Mouse (Mus musculus) activated CD4-positive, CD25-positive, alpha-beta regulatory T cell, adult 4 months (primary cell): ENCODE data around the gene Sgo1. TPM values are rescaled to one million over a fixed set of nuclear protein-coding genes. Genes with fewer than 3 reads are reported as not detected.

Experiments used
- ATAC-seq: one replicate; pipeline ENCODE4 v1.8.0; 2017
- polyA plus RNA-seq, 2 experiments: library from polyadenylated mRNA; unstranded; fragments of 100-300 nt; shearing (Covaris generic); gene quantifications; one replicate each; pipeline ENCODE4 v1.2.1; 2017

Sgo1 gene
- polyA plus RNA-seq, 2 experiments from 2014 or later = 7.1 to 12.3 TPM

- ATAC-seq = no peak
Measured at GRCm38 (mm10) chr17:53643360-53643759, 45.8 kb downstream of the Sgo1 start.

- peak; percentile 74 for ATAC-seq
Measured at GRCm38 (mm10) chr17:53631344-53631743, 57.8 kb downstream of the Sgo1 start.

DNA sequence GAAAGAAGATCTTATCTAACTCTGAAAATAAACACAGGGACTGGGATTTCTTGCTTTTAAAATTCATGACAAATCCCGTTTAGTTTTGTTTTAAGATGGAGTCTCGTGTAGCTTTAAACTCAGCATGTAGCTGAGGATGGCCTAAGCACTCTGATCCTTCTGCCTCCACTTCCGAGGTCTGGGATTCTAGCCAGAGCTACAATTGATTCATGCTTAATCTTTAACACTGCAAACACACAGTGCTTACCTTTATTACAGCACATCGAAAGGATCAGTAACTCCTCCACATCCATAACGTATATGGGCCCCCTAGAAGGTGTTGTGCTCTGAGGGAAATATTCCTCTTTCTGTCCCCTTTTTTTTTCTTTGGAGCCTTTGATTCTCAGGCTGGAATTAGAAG lies 61.0 kb downstream of the Sgo1 start:
- no peak for ATAC-seq

DNA sequence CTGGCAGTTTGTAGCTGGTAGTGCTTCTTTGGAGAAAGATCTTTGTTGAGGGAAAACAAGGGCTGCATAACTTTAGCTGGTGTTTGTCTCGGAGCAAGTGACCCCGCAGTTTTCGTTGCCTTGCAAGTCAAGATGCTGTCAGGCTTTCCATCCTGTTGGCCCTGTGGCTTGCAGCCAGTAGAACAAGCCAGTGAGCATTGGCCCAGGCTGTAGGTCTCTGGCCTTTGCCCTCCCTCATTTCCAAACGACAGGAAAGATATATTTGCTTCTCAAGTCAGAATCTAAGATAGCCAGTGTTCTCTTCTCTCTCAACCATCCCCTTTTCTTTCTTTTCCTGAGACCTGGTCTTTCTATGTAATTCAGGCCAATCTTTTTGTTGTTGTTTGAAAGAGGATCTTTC lies 61.6 kb downstream of the Sgo1 start:
- ATAC-seq = no peak

DNA sequence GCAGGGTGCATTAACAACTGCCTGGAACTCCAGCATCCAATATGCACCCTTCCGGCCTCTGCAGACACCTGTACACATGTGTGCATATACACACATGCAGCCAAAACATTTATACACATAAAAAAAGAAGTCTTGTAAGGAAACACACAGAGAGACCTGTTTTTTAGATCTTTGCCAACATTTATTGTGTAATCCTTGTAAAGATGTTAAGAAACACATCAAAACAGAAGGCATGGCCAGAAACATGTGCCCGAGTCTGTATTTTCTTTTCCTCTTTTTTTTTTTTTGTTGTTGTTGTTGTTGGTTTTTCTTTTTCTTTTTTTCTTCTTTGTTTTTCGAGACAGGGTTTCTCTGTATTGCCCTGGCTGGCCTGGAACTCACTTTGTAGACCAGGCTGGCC lies 63.0 kb downstream of the Sgo1 start:
- no peak for ATAC-seq

Other genes with a start within 250 kb of the Sgo1 start
- under 1 TPM in 1 of 2 experiments, not detected in 1; 0.46 TPM for gene Efhb, start 226.0 kb downstream of the Sgo1 start, polyA plus RNA-seq
- 10 to 100 TPM; 15.6 to 15.9 TPM for gene Rab5a, start 210.1 kb downstream of the Sgo1 start, polyA plus RNA-seq
- gene Pp2d1, start 149.9 kb downstream of the Sgo1 start, polyA plus RNA-seq = 1 to 10 TPM in 1 of 2 experiments, under 1 TPM in 1; 0.47 to 1.2 TPM
- gene Kat2b, start 122.5 kb downstream of the Sgo1 start, polyA plus RNA-seq = 10 to 100 TPM; 12.1 to 22.0 TPM
- not detected for gene Sult1c2, start 157.0 kb upstream of the Sgo1 start, polyA plus RNA-seq